Mouse (Mus musculus) ES-E14 (cell line): ENCODE data around the gene Galr3. TPM values are rescaled to one million over a fixed set of nuclear protein-coding genes. Genes with fewer than 3 reads are reported as not detected.

Experiments used
- DNase-seq: peaks from one replicate; pipeline ENCODE4 v3.0.0-alpha.2; 2013; ENCODE audit warnings: low read depth, low spot score
- H3K27ac ChIP-seq: 2 replicates; pipeline ENCODE4 v1.5.1; 2012; ENCODE audit warnings: low read depth, mild to moderate bottlenecking, low read length, moderate library complexity, mixed read lengths; ENCODE audit not compliant: poor library complexity, insufficient read depth, severe bottlenecking
- H3K36me3 ChIP-seq: 2 replicates; pipeline ENCODE4 v1.6.1; 2012; ENCODE audit warnings: mild to moderate bottlenecking, low read length, moderate library complexity, mixed read lengths; ENCODE audit not compliant: control insufficient read depth, poor library complexity, insufficient read depth, severe bottlenecking
- H3K4me1 ChIP-seq, 2 experiments: fragments of 150-350 bp in 1 of 2; sonication (generic) in 1 of 2; 2 replicates each; pipeline ENCODE4 v1.6.1; 2012; ENCODE audit warnings: low read length in 2 of 2, mild to moderate bottlenecking in 1 of 2, mixed read lengths in 1 of 2; ENCODE audit not compliant: control insufficient read depth in 2 of 2, insufficient read depth in 2 of 2, poor library complexity in 1 of 2
- H3K4me3 ChIP-seq, 2 experiments: fragments of 150-350 bp in 1 of 2; sonication (generic) in 1 of 2; 2 replicates each; pipeline ENCODE4 v1.5.1; 2012; ENCODE audit warnings: low read length in 2 of 2, low read depth in 1 of 2, mild to moderate bottlenecking in 1 of 2, mixed read lengths in 1 of 2; ENCODE audit not compliant: insufficient read depth in 1 of 2, poor library complexity in 1 of 2, severe bottlenecking in 1 of 2
- H3K9ac ChIP-seq: 2 replicates; pipeline ENCODE4 v1.6.1; 2012; ENCODE audit warnings: low read depth, mild to moderate bottlenecking, low read length, mixed read lengths; ENCODE audit not compliant: poor library complexity, insufficient read depth, severe bottlenecking
- H3K9me3 ChIP-seq: fragments of 150-350 bp; sonication (generic); 2 replicates; pipeline ENCODE4 v1.6.1; 2012; ENCODE audit warnings: low read depth, mild to moderate bottlenecking, low read length; ENCODE audit not compliant: control insufficient read depth, insufficient read depth
- CHD2 ChIP-seq: IDR thresholded peaks from 2 replicates; pipeline ENCODE4 v1.6.1; 2014; ENCODE audit warnings: mild to moderate bottlenecking, low read depth, low read length, inconsistent platforms
- HCFC1 ChIP-seq: IDR thresholded peaks from 2 replicates; pipeline ENCODE4 v1.6.1; 2012; ENCODE audit warnings: low read length, inconsistent platforms, borderline replicate concordance; ENCODE audit not compliant: insufficient read depth
- MAFK ChIP-seq: IDR thresholded peaks from 2 replicates; pipeline ENCODE4 v1.6.1; 2014; ENCODE audit warnings: mild to moderate bottlenecking, low read depth, low read length, inconsistent platforms; ENCODE audit not compliant: insufficient read depth
- ZC3H11A ChIP-seq: IDR thresholded peaks from 2 replicates; pipeline ENCODE4 v1.6.1; 2012; ENCODE audit warnings: low read depth, mild to moderate bottlenecking, inconsistent platforms, low read length, borderline replicate concordance
- ZNF384 ChIP-seq: IDR thresholded peaks from 2 replicates; pipeline ENCODE4 v1.6.1; 2012; ENCODE audit warnings: low read depth, low read length, inconsistent platforms
- in situ Hi-C, 2 experiments: fragments of 600-800 bp; cut with MboI; formaldehyde crosslinking; loops; one replicate each; pipeline ENCODE4 v1.15.1; 2025; ENCODE audit warnings: low sequenced_read_pairs in 2 of 2, inconsistent platforms in 1 of 2; ENCODE audit not compliant: unreplicated experiment in 2 of 2
- total RNA-seq: library from RNA; depleted of rRNA; stranded (reverse); fragments of 300-350 nt; gene quantifications from 2 replicates; pipeline ENCODE4 v1.2.3, GENCODE M21; 2012; rRNA removed

The Galr3 gene
- total RNA-seq, 1 experiment, result not detected

DNA sequence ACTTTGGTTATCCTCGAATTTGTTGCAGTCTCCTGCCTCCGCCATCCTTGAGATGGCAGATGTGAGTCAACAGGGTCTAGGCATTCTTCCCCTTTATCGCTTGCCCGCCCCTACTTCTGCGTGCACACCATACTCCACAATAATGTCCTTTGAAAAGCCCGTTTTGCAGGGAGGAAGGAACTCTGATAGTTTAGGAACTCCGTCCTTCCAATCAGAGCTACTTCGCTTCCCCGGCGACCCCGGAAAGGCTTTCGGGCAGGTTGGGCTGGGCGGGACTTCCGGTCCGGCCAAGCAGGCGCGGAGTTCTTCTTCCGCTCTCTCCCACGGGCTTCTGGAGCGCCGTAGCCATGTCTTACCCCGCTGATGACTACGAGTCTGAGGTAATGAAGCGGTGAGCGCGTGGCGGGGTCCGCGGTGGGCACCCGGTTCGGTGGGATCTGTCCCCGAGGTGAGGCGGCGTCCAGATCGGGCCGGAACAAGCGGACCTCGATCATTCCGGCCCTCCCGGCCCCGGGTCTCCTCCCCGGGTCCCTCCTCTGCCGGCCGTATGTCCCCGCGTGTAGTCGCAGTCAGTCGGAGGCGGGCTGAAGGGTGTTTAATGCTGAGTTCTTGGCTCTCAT, 33.3 kb downstream of the Galr3 start, which contains the start of gene Eif3l:
TSS of gene Eif3l (plus strand) at position 267 of the 620 bp plus-strand sequence.
- no peaks in the 10 kb centered on the region for H3K9me3 ChIP-seq
- H3K4me3 ChIP-seq, result peak within 1 kb of the TSS; percentile 97 to 98
- H3K4me1 ChIP-seq, result peaks cover 0 to 16% of the 10 kb centered on the region in 2 experiments; a peak in 1 of 4 replicates
- peaks cover 30% of the 10 kb centered on the region for H3K36me3 ChIP-seq
- in situ Hi-C loops, result no loop called here
- peak within 1 kb of the TSS; percentile 98 for H3K9ac ChIP-seq
- peak within 1 kb of the TSS; percentile 81 for H3K27ac ChIP-seq
- DNase-seq, result peak; percentile 73
- TF ChIP-seq CHD2 (peak; percentile 43; the same call in 1 of the 2 replicates), HCFC1 (0 out of 2 replicates have a peak, but pooled peaks have one; percentile 46), MAFK (no peak), ZC3H11A (no peak), ZNF384 (no peak)

DNA sequence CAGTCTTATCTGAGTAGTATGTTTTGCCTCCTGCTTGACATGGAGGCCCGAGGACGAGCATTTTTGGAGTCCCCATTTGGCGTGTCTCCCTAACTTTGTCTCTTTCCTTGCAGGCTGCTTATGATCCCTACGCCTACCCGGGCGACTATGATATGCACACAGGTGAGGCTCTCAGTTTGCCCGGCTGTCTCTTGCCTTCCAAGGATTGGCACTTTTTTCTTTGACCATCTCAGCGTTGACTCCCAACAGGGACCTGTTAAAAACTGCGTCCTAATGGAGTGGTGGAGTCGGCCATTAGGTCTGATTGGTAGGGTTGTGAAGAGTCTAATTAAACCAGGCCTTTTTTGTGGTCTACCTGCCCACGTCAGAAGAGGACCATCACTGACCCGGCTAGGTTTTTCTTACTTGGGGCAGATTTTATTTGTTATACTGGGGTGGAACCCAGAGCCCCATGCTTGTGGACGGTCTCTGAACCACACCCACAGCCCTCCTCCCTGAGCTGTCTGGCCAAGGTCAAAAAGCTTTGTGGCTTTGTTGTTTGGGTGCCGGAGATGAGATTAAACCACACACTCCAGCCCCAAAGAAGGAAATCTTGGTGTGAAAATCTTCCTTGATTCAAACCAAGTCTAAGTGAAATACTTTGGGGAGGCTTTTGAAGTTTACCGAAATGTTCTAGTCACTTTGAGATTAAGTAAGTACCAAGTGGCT, 34.1 kb downstream of the Galr3 start:
- H3K36me3 ChIP-seq, result peaks cover 33% of the 10 kb centered on the region

DNA sequence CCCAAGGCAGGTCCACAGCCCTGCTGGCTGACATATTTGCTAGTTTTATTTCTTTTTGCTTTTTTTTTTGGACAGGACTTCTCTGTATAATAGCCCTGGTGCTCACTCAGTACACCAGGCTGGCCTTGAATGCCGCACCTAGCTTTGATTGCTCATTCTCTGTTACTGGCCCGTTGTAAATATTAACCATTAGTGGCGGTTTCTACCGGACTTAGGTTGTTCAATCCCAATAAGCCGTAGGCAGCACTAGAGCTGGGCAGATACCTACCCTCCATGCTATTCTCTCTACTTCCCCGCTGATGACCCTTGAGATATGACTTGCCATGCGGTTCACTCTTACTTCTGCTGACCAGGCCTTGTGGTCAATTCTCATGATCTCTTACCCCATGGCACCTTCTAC, 37.9 kb downstream of the Galr3 start:
- Histone ChIP-seq H3K36me3 (peaks cover 63% of the 10 kb centered on the region), H3K9ac (no peak overlapping the region), H3K4me1 (peaks cover 0 to 11% of the 10 kb centered on the region in 2 experiments; a peak in 1 of 4 replicates), H3K4me3 (no peak overlapping the region), H3K9me3 (no peaks in the 10 kb centered on the region), H3K27ac (no peak overlapping the region)
- DNase-seq, result no peak
- in situ Hi-C loops, result no loop called here
- TF ChIP-seq CHD2 (no peak), HCFC1 (no peak), ZC3H11A (no peak), MAFK (no peak), ZNF384 (no peak)

More for the DNA sequence above, 34.1 kb downstream of the Galr3 start:
- peak; percentile 35 for DNase-seq
- no peak for TF ChIP-seq HCFC1
- no peak for TF ChIP-seq ZNF384
- TF ChIP-seq ZC3H11A, result no peak
- no peak for TF ChIP-seq CHD2
- no peak for TF ChIP-seq MAFK
- in situ Hi-C loops, result no loop called here
- Histone ChIP-seq H3K9ac (peak overlapping the region; percentile 98), H3K27ac (peak overlapping the region; percentile 81; the same call in 1 of the 2 replicates), H3K4me3 (peak overlapping the region; percentile 97 to 98), H3K4me1 (peaks cover 0 to 16% of the 10 kb centered on the region in 2 experiments; a peak in 1 of 4 replicates), H3K9me3 (no peaks in the 10 kb centered on the region)

DNA sequence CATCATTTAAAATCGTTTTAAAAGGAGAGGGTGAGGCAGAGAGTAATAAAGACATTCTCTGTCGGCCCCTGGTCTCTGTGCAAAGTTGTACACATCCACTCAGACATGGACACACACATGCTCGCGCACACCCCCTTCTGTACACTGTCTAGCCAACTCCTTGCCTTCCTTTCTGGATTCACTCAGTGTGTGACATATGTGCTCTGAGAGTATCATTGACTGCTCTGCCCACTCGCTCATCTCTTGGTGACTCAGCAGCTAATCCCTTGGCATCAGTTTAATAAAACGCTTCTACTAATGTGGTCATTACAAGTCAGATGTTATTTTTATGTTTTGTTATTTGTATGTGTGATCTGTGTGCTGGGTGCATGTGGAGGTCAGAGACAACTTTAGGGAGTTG, 50.6 kb downstream of the Galr3 start:
- Histone ChIP-seq H3K9me3 (no peaks in the 10 kb centered on the region), H3K36me3 (peaks cover 63% of the 10 kb centered on the region), H3K9ac (no peak overlapping the region), H3K27ac (no peak overlapping the region), H3K4me3 (no peak overlapping the region), H3K4me1 (peaks cover 0 to 2% of the 10 kb centered on the region in 2 experiments; a peak in 1 of 4 replicates)
- no peak for DNase-seq
- in situ Hi-C loops, result no loop called here
- no peak for TF ChIP-seq CHD2
- no peak for TF ChIP-seq ZNF384
- TF ChIP-seq HCFC1, result no peak
- no peak for TF ChIP-seq ZC3H11A
- TF ChIP-seq MAFK, result no peak

Other genes with a start within 250 kb of the Galr3 start
- 3.8 and 5.0 TPM in 2 replicates for gene Card10, start 238.8 kb upstream of the Galr3 start, total RNA-seq
- gene Cdc42ep1, start 199.3 kb upstream of the Galr3 start, total RNA-seq, result 4.7 and 8.3 TPM in 2 replicates
- gene Lgals2, start 186.4 kb upstream of the Galr3 start, total RNA-seq, result 4.2 TPM in 1 of 2 replicates, not detected in the other
- 18.4 and 23.3 TPM in 2 replicates for gene Gga1, start 164.7 kb upstream of the Galr3 start, total RNA-seq
- gene Gm49510, start 142.2 kb upstream of the Galr3 start, total RNA-seq, result 0.11 TPM in 1 of 2 replicates, not detected in the other
- gene Sh3bp1, start 142.1 kb upstream of the Galr3 start, total RNA-seq, result 10.5 and 17.3 TPM in 2 replicates
- gene Pdxp, start 128.0 kb upstream of the Galr3 start, total RNA-seq, result 15.8 and 19.7 TPM in 2 replicates
- 541 and 1,081 TPM in 2 replicates for gene Lgals1, start 115.2 kb upstream of the Galr3 start, total RNA-seq
- 26.1 and 26.6 TPM in 2 replicates for gene Nol12, start 107.0 kb upstream of the Galr3 start, total RNA-seq
- 30.6 and 33.8 TPM in 2 replicates for gene Triobp, start 94.2 kb upstream of the Galr3 start, total RNA-seq
- 39.9 and 41.0 TPM in 2 replicates for gene H1f0, start 13.4 kb upstream of the Galr3 start, total RNA-seq
- gene Ankrd54, start 21.0 kb downstream of the Galr3 start, total RNA-seq, result 25.4 and 28.5 TPM in 2 replicates
- 358 and 380 TPM in 2 replicates for gene Eif3l, start 33.3 kb downstream of the Galr3 start, total RNA-seq
- 7.7 and 7.8 TPM in 2 replicates for gene Micall1, start 67.0 kb downstream of the Galr3 start, total RNA-seq
- gene Polr2f, start 99.1 kb downstream of the Galr3 start, total RNA-seq, result 238 and 318 TPM in 2 replicates
- 1.9 and 2.6 TPM in 2 replicates for gene 1700088E04Rik, start 99.4 kb downstream of the Galr3 start, total RNA-seq
- 0.31 and 0.42 TPM in 2 replicates for gene Sox10, start 123.4 kb downstream of the Galr3 start, total RNA-seq
- gene Pick1, start 187.3 kb downstream of the Galr3 start, total RNA-seq, result 61.0 and 85.9 TPM in 2 replicates
- 0.16 and 0.36 TPM in 2 replicates for gene Gm49486, start 187.5 kb downstream of the Galr3 start, total RNA-seq
- gene Slc16a8, start 212.9 kb downstream of the Galr3 start, total RNA-seq, result 0.58 and 0.69 TPM in 2 replicates
- gene Baiap2l2, start 243.7 kb downstream of the Galr3 start, total RNA-seq, result 0.13 and 0.58 TPM in 2 replicates